Mouse (Mus musculus): Measurements from ENCODE around the gene Obscn. TPM values are rescaled to one million over a fixed set of nuclear protein-coding genes. Genes with fewer than 3 reads are reported as not detected.

The Obscn gene
- polyA plus RNA-seq, 1 experiment from 2014 or later, result 0.14 TPM

DNA sequence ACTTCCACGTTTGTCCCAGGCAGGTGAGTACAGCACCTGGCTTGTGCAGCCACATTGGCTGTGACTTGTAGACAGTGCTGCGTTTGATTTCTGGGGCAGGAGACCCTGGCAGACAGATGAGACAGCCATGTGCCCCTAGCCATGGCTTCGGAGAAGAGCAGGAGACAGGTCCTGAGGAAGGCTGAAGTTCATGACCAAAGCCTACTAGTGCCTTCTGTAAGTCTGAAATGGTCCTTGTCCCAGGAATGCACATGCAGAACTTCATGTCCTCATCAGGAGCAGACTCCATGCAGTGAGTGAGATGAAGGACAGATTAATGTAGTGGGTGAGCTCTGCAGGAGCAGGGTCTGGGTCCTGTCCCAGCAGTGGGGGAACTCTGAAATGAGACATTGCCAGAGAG lies 144.3 kb downstream of the Obscn start:
- WGBS, result 70% methylated on average over 3 of the region's 3 CpGs
- peaks cover 37% of the 10 kb centered on the region for H3K36me3 ChIP-seq (ENCODE audit: insufficient read depth)

DNA sequence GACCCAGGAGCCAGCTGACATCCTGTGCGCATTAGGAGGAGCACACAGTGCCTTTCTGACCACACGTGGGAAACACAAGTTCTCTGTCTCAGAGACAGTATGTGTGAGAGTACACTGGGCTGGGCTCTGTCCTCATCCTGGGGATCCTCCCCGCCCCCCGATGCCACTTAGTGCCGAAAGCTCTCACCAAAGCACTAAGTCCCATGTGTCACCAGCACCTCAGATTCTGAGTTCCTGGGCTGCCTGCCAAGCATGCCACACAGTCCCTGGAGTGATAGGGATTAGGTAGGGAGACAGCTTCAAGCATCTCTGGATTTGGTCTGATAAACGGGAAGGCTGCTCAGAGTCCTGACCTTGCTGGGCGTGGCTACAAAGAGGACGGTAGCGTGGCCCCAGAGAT lies 145.4 kb downstream of the Obscn start:
- H3K27me3 ChIP-seq (ENCODE audit: insufficient read depth, low read length), result peaks cover 14% of the 10 kb centered on the region; the same call in 1 of the 2 replicates
- ATAC-seq (ENCODE audit: insufficient read depth) (no peak), DNase-seq (no peak)
- H3K27ac ChIP-seq (ENCODE audit: low read depth), result no peak overlapping the region
- H3K36me3 ChIP-seq (ENCODE audit: insufficient read depth), result peaks cover 49% of the 10 kb centered on the region
- H3K4me1 ChIP-seq (ENCODE audit: insufficient read depth), result no peaks in the 10 kb centered on the region
- H3K9me3 ChIP-seq (ENCODE audit: low read depth, low read length), result no peaks in the 10 kb centered on the region
- WGBS, result 69% methylated on average over 9 of the region's 9 CpGs
- H3K4me3 ChIP-seq (ENCODE audit: low read depth, low read length), result no peak overlapping the region
- no peak overlapping the region for H3K9ac ChIP-seq
- no peak for TF ChIP-seq CTCF (IDR thresholded peaks at IDR 0.05; ENCODE audit: low read depth)
- no peak overlapping the region for H3K4me2 ChIP-seq

More for the DNA sequence above, 144.3 kb downstream of the Obscn start:
- DNase-seq (no peak), ATAC-seq (ENCODE audit: insufficient read depth) (no peak)
- no peak overlapping the region for H3K4me3 ChIP-seq (ENCODE audit: low read depth, low read length)
- H3K27ac ChIP-seq (ENCODE audit: low read depth), result no peak overlapping the region
- no peaks in the 10 kb centered on the region for H3K9me3 ChIP-seq (ENCODE audit: low read depth, low read length)
- H3K4me2 ChIP-seq, result no peak overlapping the region
- H3K9ac ChIP-seq, result no peak overlapping the region
- no peaks in the 10 kb centered on the region for H3K4me1 ChIP-seq (ENCODE audit: insufficient read depth)
- peaks cover 14% of the 10 kb centered on the region; the same call in 1 of the 2 replicates for H3K27me3 ChIP-seq (ENCODE audit: insufficient read depth, low read length)
- TF ChIP-seq CTCF (IDR thresholded peaks at IDR 0.05; ENCODE audit: low read depth), result no peak

DNA sequence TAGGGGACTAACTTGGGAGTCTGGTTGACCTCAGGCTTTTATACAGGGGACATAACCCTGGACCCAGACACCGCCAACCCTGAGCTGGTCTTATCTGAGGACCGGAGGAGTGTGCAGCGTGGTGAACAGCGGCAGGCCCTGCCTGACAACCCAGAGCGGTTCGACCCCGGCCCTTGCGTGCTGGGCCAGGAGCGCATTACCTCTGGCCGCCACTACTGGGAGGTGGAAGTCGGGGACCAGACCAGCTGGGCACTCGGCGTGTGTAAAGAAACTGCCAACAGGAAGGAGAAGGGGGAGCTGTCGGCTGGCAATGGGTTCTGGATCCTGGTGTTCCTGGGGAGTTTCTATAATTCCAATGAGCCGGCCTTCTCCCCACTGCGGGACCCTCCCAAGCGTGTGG lies 146.1 kb downstream of the Obscn start:
- Histone ChIP-seq H3K4me3 (ENCODE audit: low read depth, low read length) (no peak overlapping the region), H3K36me3 (ENCODE audit: insufficient read depth) (peaks cover 55% of the 10 kb centered on the region), H3K27ac (ENCODE audit: low read depth) (no peak overlapping the region), H3K4me2 (no peak overlapping the region), H3K9me3 (ENCODE audit: low read depth, low read length) (no peaks in the 10 kb centered on the region), H3K27me3 (ENCODE audit: insufficient read depth, low read length) (peaks cover 14% of the 10 kb centered on the region; the same call in 1 of the 2 replicates), H3K4me1 (ENCODE audit: insufficient read depth) (no peaks in the 10 kb centered on the region), H3K9ac (no peak overlapping the region)
- ATAC-seq (ENCODE audit: insufficient read depth), result no peak
- DNase-seq, result no peak
- TF ChIP-seq CTCF (IDR thresholded peaks at IDR 0.05; ENCODE audit: low read depth), result no peak
- 82% methylated on average over 17 of the region's 17 CpGs for WGBS

DNA sequence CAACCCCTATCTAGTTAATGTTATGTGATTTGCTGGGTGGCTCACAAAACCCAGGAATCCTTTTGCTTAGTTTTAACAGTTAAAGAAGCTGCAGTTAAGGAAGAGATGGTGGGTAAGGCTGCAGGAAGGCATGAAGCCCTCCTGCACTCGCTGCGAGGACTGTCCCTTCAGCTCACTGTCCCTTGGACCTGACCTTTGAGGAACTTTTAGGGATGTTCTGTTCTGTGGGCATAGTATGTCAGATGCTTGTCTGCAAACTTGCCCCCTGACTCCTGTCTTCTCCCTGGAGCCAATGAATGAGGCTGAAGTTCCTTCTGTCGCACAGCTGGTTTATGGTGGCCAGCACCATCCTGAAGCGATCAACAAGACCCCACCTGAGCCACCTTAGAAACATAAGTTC lies 147.0 kb downstream of the Obscn start:
- DNase-seq, result no peak
- no peak for TF ChIP-seq CTCF (IDR thresholded peaks at IDR 0.05; ENCODE audit: low read depth)
- no peaks in the 10 kb centered on the region for H3K4me1 ChIP-seq (ENCODE audit: insufficient read depth)

DNA sequence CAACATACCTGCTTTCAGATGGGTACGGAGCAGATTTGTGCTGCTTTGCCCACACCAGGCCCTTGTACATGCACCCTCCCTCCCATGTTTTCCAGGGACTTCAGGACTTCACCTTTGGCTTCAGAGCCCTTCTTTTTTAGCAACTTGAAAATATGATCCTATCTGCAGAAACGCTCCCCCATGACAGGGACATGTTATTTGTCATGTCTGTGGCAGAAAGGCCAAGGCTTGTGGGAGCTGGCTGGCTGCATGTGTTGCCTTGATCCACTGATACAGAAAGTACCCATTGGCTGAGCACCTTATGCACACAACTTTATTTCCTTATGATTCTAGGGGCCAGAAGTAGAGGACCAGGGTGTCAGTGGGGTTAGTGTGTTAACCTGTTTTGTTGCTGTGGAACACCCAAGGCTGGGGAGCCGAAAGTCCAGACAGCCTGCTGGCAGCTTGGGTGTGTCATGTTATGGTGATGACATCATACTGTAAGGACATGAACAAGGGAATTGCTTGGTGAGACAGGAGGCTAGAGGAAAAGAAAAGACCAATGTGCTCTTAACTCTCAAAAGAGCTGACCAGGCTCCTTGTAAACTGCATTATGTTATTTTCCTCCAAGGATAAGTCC lies 150.8 kb downstream of the Obscn start:
- no peak overlapping the region for H3K27ac ChIP-seq (ENCODE audit: low read depth)
- no peaks in the 10 kb centered on the region for H3K27me3 ChIP-seq (ENCODE audit: insufficient read depth, low read length)
- peaks cover 85% of the 10 kb centered on the region for H3K36me3 ChIP-seq (ENCODE audit: insufficient read depth)
- no peak overlapping the region for H3K4me2 ChIP-seq
- no peak for TF ChIP-seq CTCF (IDR thresholded peaks at IDR 0.05; ENCODE audit: low read depth)
- H3K4me1 ChIP-seq (ENCODE audit: insufficient read depth), result no peaks in the 10 kb centered on the region
- H3K9ac ChIP-seq, result no peak overlapping the region
- WGBS, result 87% methylated on average over 3 of the region's 3 CpGs
- DNase-seq (no peak), ATAC-seq (ENCODE audit: insufficient read depth) (no peak)
- no peak overlapping the region for H3K4me3 ChIP-seq (ENCODE audit: low read depth, low read length)
- no peaks in the 10 kb centered on the region for H3K9me3 ChIP-seq (ENCODE audit: low read depth, low read length)

More for the DNA sequence above, 147.0 kb downstream of the Obscn start:
- 85% methylated on average over 4 of the region's 4 CpGs for WGBS
- no peak for ATAC-seq (ENCODE audit: insufficient read depth)
- Histone ChIP-seq H3K9ac (no peak overlapping the region), H3K27me3 (ENCODE audit: insufficient read depth, low read length) (peaks cover 6% of the 10 kb centered on the region; the same call in 1 of the 2 replicates), H3K4me3 (ENCODE audit: low read depth, low read length) (no peak overlapping the region), H3K4me2 (no peak overlapping the region), H3K27ac (ENCODE audit: low read depth) (no peak overlapping the region), H3K36me3 (ENCODE audit: insufficient read depth) (peaks cover 65% of the 10 kb centered on the region), H3K9me3 (ENCODE audit: low read depth, low read length) (no peaks in the 10 kb centered on the region)

DNA sequence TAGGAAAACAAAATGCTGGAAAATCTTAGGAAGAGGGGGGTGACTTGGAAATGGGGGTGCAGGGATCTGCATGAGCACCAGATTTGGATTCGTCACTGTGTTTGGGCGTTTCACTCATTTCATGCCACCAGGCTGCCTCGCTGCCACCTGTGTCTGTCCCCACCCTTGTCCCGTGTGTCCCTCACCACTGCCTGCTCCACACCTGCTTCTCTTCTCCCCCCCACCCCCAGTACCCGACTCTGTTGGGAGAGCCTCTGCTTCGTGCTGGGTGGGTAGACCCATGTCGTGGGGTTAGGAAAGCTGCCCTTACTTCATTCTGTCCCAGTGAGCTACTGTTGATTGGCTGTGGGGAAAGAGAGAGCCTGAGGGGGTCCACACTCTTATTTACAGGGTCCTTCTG lies 151.5 kb downstream of the Obscn start:
- 95% methylated on average over 7 of the region's 7 CpGs for WGBS
- Histone ChIP-seq H3K36me3 (ENCODE audit: insufficient read depth) (peaks cover 81% of the 10 kb centered on the region), H3K4me1 (ENCODE audit: insufficient read depth) (0 out of 2 replicates have a peak, but pooled peaks cover 2% of the 10 kb centered on the region), H3K27me3 (ENCODE audit: insufficient read depth, low read length) (no peaks in the 10 kb centered on the region), H3K4me3 (ENCODE audit: low read depth, low read length) (no peak overlapping the region), H3K4me2 (no peak overlapping the region), H3K27ac (ENCODE audit: low read depth) (no peak overlapping the region), H3K9me3 (ENCODE audit: low read depth, low read length) (no peaks in the 10 kb centered on the region), H3K9ac (no peak overlapping the region)
- no peak for ATAC-seq (ENCODE audit: insufficient read depth)
- no peak for TF ChIP-seq CTCF (IDR thresholded peaks at IDR 0.05; ENCODE audit: low read depth)
- no peak for DNase-seq

DNA sequence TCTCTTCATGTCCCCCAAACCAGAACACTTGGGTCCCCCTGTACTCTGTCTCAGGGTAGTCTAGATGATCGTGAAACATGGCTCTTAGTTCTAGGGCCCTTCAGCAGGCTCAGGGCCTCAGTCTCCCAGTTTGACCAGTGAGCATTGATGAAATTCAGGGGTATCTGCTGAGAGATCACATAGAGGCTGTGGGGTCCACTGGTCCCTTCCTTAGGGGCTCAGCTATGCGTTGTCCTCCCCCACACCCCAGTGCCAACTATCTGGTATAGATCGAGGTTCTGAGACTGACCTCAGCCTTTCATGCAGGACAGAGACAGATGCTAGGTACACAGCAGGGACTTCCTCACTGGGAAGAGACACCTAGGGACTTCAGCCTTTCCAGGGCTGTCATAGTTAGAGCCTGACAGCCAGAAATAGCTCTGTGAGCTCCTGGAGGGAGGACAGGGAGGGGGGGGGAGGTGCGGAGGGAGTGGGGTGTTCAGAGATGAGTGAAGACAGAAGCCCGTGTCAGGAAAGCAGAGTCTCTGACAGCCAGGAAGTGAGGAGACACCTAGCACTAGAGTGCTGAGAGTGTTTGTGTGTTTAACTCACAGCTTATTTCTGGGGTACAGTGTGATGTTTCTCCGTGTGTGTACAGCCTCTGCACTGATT lies 152.4 kb downstream of the Obscn start:
- 73% methylated on average over 6 of the region's 6 CpGs for WGBS
- no peak overlapping the region for H3K4me3 ChIP-seq (ENCODE audit: low read depth, low read length)
- H3K4me2 ChIP-seq, result no peak overlapping the region

More for the DNA sequence above, 152.4 kb downstream of the Obscn start:
- no peak overlapping the region for H3K27ac ChIP-seq (ENCODE audit: low read depth)
- peaks cover 73% of the 10 kb centered on the region for H3K36me3 ChIP-seq (ENCODE audit: insufficient read depth)
- TF ChIP-seq CTCF (IDR thresholded peaks at IDR 0.05; ENCODE audit: low read depth), result no peak
- no peaks in the 10 kb centered on the region for H3K27me3 ChIP-seq (ENCODE audit: insufficient read depth, low read length)
- H3K9ac ChIP-seq, result no peak overlapping the region
- 0 out of 2 replicates have a peak, but pooled peaks cover 5% of the 10 kb centered on the region for H3K4me1 ChIP-seq (ENCODE audit: insufficient read depth)
- no peak for DNase-seq
- no peaks in the 10 kb centered on the region for H3K9me3 ChIP-seq (ENCODE audit: low read depth, low read length)
- ATAC-seq (ENCODE audit: insufficient read depth), result no peak
